Mouse (Mus musculus) bone marrow macrophage, adult 2 months (primary cell): Measurements from ENCODE around the gene Cpsf7. TPM values are rescaled to one million over a fixed set of nuclear protein-coding genes. Genes with fewer than 3 reads are reported as not detected.
A peak's percentile ranks its signal among the peaks of the same experiment; 100 is the strongest.

ENCODE experiments used
- H3K27ac ChIP-seq: 2 replicates; pipeline ENCODE4 v1.5.1; 2012; ENCODE audit warnings: low read depth, low read length; ENCODE audit not compliant: insufficient read depth
- H3K4me1 ChIP-seq: 2 replicates; pipeline ENCODE4 v1.6.1; 2012; ENCODE audit warnings: low read length; ENCODE audit not compliant: control insufficient read depth, insufficient read depth
- H3K4me3 ChIP-seq: 2 replicates; pipeline ENCODE4 v1.5.1; 2012; ENCODE audit warnings: mild to moderate bottlenecking, low read length, moderate library complexity; ENCODE audit not compliant: insufficient read depth
- CTCF ChIP-seq: IDR thresholded peaks from 2 replicates; pipeline ENCODE4 v1.5.1; 2012; ENCODE audit warnings: low read depth, mild to moderate bottlenecking, low read length, moderate library complexity
- POLR2A ChIP-seq: IDR thresholded peaks from 2 replicates; pipeline ENCODE4 v1.6.1; 2012; ENCODE audit warnings: mild to moderate bottlenecking, low read depth, low read length, borderline replicate concordance
- polyA plus RNA-seq: library from polyadenylated mRNA; stranded (reverse); fragments of >200 nt; gene quantifications from 2 replicates; pipeline ENCODE4 v1.2.4, GENCODE M21; 2012; ENCODE audit not compliant: missing spikeins, insufficient read depth, insufficient read length

Cpsf7 gene
- polyA plus RNA-seq, 1 experiment, result 62.0 TPM

DNA sequence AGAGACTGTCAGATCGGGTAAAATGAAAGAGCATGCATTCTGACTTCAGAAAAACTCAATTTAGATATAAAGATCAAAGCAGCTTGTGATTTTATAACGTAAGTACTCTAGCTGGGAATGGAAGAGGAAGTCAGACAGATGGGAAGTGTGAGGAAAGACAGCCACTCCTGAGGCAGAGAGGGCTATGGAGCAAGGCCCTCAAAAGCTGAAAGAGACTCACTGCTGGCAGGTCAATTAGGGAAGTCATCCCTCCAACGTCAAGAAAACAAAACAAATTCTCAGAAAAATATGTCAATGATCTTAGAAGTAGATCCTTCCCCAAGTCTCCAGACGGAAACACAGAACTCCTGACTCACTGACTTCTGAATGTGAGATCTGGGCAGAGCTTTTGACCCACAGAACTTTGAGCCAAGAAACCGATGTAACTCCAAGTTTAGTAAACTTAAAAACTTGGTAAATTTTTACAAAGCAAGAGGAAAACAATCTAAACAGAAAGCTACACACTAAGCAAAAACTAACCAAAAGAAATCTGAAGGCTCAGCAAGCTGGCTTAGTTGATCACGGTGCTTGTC, 14.2 kb upstream of the Cpsf7 start:
- H3K4me1 ChIP-seq, result peaks cover 21% of the 10 kb centered on the region
- H3K4me3 ChIP-seq, result peak overlapping the region; percentile 8; the same call in 1 of the 2 replicates
- H3K27ac ChIP-seq, result peak overlapping the region; percentile 81
- TF ChIP-seq POLR2A (no peak), CTCF (no peak)

DNA sequence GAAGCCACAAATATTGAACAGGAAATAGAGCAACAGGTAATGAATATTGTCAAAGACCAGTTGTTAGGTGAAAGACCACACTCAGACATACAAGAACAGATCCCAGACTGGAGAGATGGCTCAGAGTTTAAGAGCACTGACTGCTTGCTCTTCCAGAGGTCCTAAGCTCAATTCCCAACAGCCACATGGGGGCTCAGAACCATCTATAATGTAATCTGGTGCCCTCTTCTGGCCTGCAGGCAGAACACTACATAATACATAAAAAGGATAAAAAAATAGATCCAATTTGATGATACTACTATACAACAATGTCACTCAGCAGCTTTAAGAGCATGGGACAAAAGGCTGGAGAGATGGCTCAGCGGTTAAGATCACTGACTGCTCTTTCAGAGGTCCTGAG, 4.7 kb upstream of the Cpsf7 start:
- no peak overlapping the region for H3K4me3 ChIP-seq
- peaks cover 14% of the 10 kb centered on the region for H3K4me1 ChIP-seq
- no peak overlapping the region for H3K27ac ChIP-seq
- TF ChIP-seq POLR2A (no peak), CTCF (no peak)

DNA sequence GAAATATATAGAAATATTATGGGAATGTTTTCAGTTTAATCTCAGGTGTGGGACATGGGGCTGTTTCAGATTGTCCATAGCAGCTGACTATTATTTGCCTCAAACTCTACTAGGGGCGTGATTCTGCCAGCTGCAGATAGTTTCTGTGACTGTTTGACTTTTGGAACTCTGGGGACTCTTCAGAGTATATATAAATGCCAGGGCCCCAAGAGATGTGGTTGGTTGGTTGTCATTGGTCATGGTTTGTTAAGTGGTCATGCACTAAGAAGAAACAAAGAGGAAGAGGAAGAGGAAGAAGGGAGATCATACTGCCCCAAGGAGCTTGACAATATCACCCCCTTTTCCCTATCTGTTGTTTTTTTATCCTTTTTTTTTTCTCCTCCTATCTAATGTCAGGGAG, 3.1 kb upstream of the Cpsf7 start:
- Histone ChIP-seq H3K27ac (no peak overlapping the region), H3K4me3 (no peak overlapping the region), H3K4me1 (peaks cover 20% of the 10 kb centered on the region)
- no peak for TF ChIP-seq POLR2A

DNA sequence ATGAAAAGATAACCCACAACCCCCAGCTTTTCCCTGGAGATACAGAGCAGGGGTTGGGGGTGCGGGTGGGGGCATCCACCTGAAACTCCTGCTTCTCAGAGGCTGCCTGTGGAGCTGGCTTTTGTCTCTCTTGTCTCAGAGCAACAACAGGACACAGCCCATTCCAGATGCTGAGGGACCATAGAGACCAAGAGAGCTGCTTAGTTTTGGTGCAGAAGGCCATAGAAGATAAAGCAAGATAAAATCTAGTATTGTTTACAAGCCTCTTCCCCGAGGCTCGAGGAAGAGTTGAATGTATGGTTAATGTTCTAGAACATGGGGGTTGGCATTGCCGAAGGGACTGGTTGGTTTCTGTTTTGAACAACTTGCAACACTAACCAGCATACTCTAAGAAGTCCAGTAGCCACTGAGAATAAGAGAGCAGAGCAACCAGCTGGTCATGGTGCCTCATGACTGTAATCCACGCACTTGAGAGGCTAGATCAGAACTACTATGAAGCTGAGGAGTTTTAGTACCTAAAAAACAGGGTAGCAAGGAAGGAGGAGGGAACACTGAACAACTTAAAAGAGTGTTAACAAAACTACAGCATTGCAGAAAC, 1.5 kb upstream of the Cpsf7 start:
- Histone ChIP-seq H3K4me3 (peak overlapping the region; percentile 36), H3K4me1 (peaks cover 24% of the 10 kb centered on the region), H3K27ac (no peak overlapping the region)
- TF ChIP-seq CTCF (no peak), POLR2A (no peak)

DNA sequence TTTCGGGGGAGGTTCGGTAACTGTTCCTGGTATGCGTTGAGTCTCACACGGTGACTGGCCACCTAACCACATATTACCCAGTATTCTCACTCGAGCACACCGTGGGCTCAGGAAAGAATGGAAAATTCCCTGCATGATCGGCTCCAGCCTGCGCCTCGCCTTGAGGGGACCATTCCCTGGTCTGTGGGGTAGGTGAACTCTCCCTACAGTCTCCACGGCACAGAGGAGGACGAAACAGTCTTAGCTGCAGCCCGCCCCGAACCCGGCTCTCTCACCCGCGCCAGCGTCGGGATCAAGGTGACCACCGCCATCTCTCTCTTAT, 321 bp upstream of the Cpsf7 start:
- TF ChIP-seq CTCF (no peak), POLR2A (no peak)
- Histone ChIP-seq H3K4me3 (peak overlapping the region; percentile 65), H3K27ac (peak overlapping the region; percentile 45), H3K4me1 (peaks cover 24% of the 10 kb centered on the region)

DNA sequence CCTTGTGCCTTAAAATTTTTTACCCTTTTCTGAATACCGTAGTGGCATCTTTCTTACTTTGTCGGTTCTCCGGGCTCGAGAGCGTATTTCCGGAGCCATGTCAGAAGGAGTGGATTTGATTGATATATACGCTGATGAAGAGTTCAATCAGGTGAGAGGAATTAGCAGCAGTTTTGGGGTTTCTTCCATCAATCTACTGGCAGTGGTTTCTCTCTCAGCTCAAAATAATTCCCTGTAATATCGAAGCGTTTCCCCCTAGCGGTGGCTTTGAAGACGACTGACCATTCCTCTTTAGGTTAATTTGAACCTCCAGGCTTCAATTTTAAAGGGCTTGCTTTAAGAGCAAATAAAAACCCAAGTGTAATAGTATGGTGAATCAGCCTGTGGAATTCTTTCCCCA, 844 bp downstream of the Cpsf7 start, which contains the start of gene Sdhaf2:
Sdhaf2 (minus strand) TSS at position 233 of the 400 bp plus-strand sequence.
- Histone ChIP-seq H3K4me1 (peaks cover 24% of the 10 kb centered on the region), H3K27ac (peak within 1 kb of the TSS; percentile 86), H3K4me3 (peak within 1 kb of the TSS; percentile 65)
- TF ChIP-seq CTCF, result no peak
- TF ChIP-seq POLR2A, result no peak

DNA sequence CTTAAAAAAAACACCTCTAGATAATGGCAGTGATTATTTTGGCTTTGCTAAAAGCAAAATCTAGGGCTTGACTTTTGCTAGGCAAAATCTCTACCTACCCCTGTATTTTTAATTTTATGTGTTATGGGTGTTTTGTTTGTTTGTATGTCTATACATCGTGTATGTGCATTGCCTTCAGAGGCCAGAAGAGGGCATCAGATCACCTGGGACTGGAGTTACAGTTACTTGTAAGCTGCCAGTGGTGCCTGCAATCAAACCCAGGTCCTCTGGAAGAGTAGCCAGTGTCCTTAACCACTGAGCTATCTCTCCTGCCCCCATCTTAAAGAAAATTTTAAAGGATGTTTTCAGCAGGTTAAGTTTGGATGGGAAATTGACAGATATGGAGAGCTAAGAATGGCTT, 5.0 kb downstream of the Cpsf7 start:
- TF ChIP-seq CTCF (no peak), POLR2A (no peak)
- no peak overlapping the region for H3K27ac ChIP-seq
- peaks cover 10% of the 10 kb centered on the region for H3K4me1 ChIP-seq
- H3K4me3 ChIP-seq, result no peak overlapping the region

DNA sequence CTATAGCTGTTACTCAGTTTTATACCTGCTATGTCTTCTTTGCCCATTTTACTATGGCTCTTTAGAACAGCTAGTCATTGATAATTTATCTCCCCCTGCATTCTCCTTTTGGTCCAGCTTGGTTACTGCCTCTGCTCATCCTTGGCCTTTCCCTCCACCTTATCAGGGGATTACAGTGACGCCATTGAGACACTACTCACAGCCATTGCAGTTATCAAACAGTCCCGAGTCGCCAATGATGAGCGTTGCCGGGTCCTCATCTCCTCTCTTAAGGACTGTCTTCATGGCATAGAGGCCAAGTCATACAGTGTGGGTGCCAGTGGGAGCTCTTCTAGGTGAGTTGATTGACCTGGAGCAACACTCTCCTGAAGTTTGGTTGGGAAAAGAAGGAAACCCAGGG, 14.4 kb downstream of the Cpsf7 start:
- H3K4me3 ChIP-seq, result no peak overlapping the region
- no peak overlapping the region for H3K27ac ChIP-seq
- no peaks in the 10 kb centered on the region for H3K4me1 ChIP-seq
- TF ChIP-seq POLR2A, result no peak
- TF ChIP-seq CTCF, result no peak

DNA sequence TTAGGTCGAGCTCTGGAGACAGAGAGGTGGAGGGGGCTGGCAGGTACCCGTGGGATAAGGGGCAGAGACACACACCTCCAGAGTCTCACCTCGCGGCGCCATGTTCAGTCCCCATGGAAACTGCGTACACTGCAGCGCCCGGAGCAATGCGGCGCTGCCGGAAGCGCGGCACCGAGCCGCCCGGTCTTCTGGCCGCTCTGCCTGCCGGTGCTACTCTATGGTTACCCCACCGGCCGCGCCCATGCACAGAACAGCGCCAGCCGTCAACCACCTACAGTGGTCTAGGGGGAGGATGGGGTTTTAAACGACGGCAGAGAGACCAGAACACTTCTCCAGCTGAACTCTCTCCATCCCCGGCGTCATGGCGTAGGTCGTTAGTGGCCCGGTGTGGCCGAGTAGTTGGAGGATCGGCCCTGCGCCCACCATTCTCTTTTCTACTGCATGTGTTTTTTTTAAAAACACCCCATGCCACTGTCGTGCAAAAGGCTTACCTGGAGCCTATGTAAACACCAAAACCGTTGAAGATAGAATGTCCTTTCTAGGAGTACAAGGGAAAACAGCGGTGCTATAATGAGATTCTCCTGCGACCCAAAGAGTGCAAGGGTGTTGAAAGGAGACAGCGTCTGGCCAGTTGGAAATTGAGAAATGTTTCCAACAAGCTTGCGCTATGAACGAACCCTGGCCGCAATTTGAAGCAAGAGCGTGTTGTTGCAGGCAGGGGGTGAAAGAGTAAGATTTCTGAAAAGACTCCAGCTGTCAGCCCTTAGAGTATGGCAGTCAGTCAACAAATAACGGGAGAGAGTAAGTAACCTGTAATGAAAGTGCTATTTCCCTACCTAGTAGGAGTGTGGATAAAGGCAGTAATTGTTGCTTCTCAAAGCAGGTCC, 30.8 kb downstream of the Cpsf7 start, which contains the start of gene Tmem216:
Tmem216 (minus strand) TSS at position 615 of the 887 bp plus-strand sequence.
- Histone ChIP-seq H3K4me1 (peaks cover 7% of the 10 kb centered on the region), H3K27ac (no peak within 1 kb of the TSS), H3K4me3 (peak within 1 kb of the TSS; percentile 78)
- TF ChIP-seq POLR2A, result no peak
- no peak for TF ChIP-seq CTCF

DNA sequence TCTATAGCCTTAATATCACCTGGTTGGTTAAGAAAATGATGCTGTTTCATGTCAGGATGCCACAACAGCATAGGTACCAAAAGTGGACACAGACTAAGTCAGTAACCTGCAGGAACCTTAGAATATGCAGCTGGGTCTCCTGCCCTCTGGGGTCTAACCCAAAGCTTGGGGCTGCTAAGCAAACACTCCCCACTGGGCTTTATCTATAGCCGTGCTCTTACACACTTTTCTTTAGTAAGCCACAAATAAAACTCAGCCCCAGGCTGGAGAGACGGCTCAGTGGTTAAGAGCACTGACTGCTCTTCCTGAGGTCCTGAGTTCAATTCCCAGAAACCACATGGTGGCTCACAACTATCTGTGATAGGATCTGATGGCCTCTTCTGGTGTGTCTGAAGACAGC, 31.9 kb downstream of the Cpsf7 start:
- Histone ChIP-seq H3K4me3 (no peak overlapping the region), H3K4me1 (peaks cover 15% of the 10 kb centered on the region), H3K27ac (no peak overlapping the region)
- TF ChIP-seq POLR2A (no peak), CTCF (no peak)
